Mouse (Mus musculus): ENCODE measurements around the gene Ccdc175. TPM values are rescaled to one million over a fixed set of nuclear protein-coding genes. Genes with fewer than 3 reads are reported as not detected.

Ccdc175 gene
- polyA plus RNA-seq (2016; fragmentation: Nextera tagmentation; extraction: Ambion mirVana): not detected in 2 replicates

DNA sequence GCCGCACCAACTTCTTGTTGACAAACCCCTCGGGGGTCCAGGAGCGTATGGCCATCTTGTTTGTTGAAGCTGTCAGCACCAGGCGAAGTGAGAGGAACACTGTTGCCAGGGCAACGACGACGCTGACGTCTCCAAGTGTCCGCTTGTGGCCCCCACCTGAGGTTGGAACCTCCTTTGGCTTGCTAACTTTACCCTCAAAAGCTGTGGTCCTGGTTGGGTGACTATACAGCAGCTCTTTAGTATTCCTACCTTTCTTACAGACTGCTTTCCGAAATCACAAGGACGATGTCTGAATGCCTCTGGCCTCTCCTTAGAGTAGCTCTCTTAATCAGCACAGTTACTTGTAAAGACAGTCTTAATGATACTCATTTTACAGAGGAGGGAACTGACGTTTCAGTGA lies at the start of gene Ccdc175:
Ccdc175 (minus strand) TSS at position 101 of the 400 bp plus-strand sequence.
- Histone ChIP-seq H3K9me3 (no peaks in the 10 kb centered on the region), H3K36me3 (no peaks in the 10 kb centered on the region), H3K4me1 (replicated peaks) (no peaks in the 10 kb centered on the region), H3K4me3 (replicated peaks) (no peak within 1 kb of the TSS), H3K9ac (replicated peaks) (no peak within 1 kb of the TSS), H3K27me3 (no peaks in the 10 kb centered on the region), H3K4me2 (no peak within 1 kb of the TSS), H3K27ac (no peak within 1 kb of the TSS)
- WGBS: 81% methylated on average over 12 of the region's 12 CpGs
- no peak for ATAC-seq (ENCODE audit: insufficient number of reproducible peaks, insufficient read depth, low FRiP score, low TSS enrichment, low read depth)

DNA sequence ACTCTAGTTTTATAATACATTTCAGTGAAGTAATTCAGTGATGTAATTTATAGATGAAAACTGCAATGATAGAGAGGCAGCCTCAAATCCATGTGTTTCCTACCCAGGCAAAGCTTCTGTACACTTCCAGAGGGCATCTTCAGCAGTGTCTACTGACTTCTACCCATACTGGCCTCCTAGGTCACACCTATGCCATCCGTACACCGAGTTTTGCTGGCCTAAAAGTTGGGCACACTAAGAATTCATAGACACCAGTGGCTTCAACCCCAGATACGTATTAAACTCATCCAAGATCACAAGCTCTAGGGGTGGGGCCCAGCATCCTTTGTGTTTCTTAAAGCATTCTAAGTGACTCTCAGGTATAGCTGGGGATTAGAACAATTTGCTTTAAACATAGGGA lies 49.3 kb upstream of the Ccdc175 start:
- H3K27ac ChIP-seq: no peak overlapping the region
- H3K4me1 ChIP-seq (replicated peaks): no peaks in the 10 kb centered on the region
- H3K4me3 ChIP-seq (replicated peaks): no peak overlapping the region
- H3K27me3 ChIP-seq: peaks cover 41% of the 10 kb centered on the region
- H3K9me3 ChIP-seq: no peaks in the 10 kb centered on the region
- no peaks in the 10 kb centered on the region for H3K36me3 ChIP-seq
- H3K4me2 ChIP-seq: no peak overlapping the region
- H3K9ac ChIP-seq (replicated peaks): no peak overlapping the region
- whole genome bisulfite sequencing: 87% methylated on average over 3 of the region's 3 CpGs
- no peak for ATAC-seq (ENCODE audit: insufficient number of reproducible peaks, insufficient read depth, low FRiP score, low TSS enrichment, low read depth)

GRCm38 (mm10) chr12:72232826-72233790 lies 48.3 kb upstream of the Ccdc175 start:
- H3K27me3 ChIP-seq: peaks cover 32% of the 10 kb centered on the region
- no peak overlapping the region for H3K4me2 ChIP-seq
- WGBS: 83% methylated on average over 19 of the region's 19 CpGs
- H3K4me1 ChIP-seq (replicated peaks): no peaks in the 10 kb centered on the region
- H3K9ac ChIP-seq (replicated peaks): no peak overlapping the region
- H3K36me3 ChIP-seq: no peaks in the 10 kb centered on the region
- H3K9me3 ChIP-seq: no peaks in the 10 kb centered on the region
- H3K27ac ChIP-seq: no peak overlapping the region
- no peak overlapping the region for H3K4me3 ChIP-seq (replicated peaks)
- ATAC-seq (ENCODE audit: insufficient number of reproducible peaks, insufficient read depth, low FRiP score, low TSS enrichment, low read depth): no peak

GRCm38 (mm10) chr12:72232176-72232575 lies 47.3 kb upstream of the Ccdc175 start:
- no peak for ATAC-seq (ENCODE audit: insufficient number of reproducible peaks, insufficient read depth, low FRiP score, low TSS enrichment, low read depth)
- no peaks in the 10 kb centered on the region for H3K36me3 ChIP-seq
- H3K27me3 ChIP-seq: peaks cover 22% of the 10 kb centered on the region
- H3K4me1 ChIP-seq (replicated peaks): no peaks in the 10 kb centered on the region
- H3K9me3 ChIP-seq: no peaks in the 10 kb centered on the region
- H3K27ac ChIP-seq: no peak overlapping the region
- H3K4me3 ChIP-seq (replicated peaks): no peak overlapping the region
- no peak overlapping the region for H3K9ac ChIP-seq (replicated peaks)
- whole genome bisulfite sequencing: 81% methylated on average over 3 of the region's 3 CpGs
- no peak overlapping the region for H3K4me2 ChIP-seq

- no peaks in the 10 kb centered on the region for H3K4me1 ChIP-seq (replicated peaks)
- 68% methylated on average over 8 of the region's 8 CpGs for WGBS
- no peaks in the 10 kb centered on the region for H3K9me3 ChIP-seq
- ATAC-seq (ENCODE audit: insufficient number of reproducible peaks, insufficient read depth, low FRiP score, low TSS enrichment, low read depth): no peak
- H3K9ac ChIP-seq (replicated peaks): no peak overlapping the region
- H3K27ac ChIP-seq: no peak overlapping the region
- no peaks in the 10 kb centered on the region for H3K36me3 ChIP-seq
- H3K4me3 ChIP-seq (replicated peaks): no peak overlapping the region
- no peak overlapping the region for H3K4me2 ChIP-seq
- H3K27me3 ChIP-seq: peaks cover 3% of the 10 kb centered on the region; the same call in 1 of the 2 replicates
Measured at GRCm38 (mm10) chr12:72229451-72230196, 44.8 kb upstream of the Ccdc175 start.

GRCm38 (mm10) chr12:72227731-72228130 lies 42.9 kb upstream of the Ccdc175 start:
- ATAC-seq (ENCODE audit: insufficient number of reproducible peaks, insufficient read depth, low FRiP score, low TSS enrichment, low read depth): no peak
- no peak overlapping the region for H3K27ac ChIP-seq
- no peaks in the 10 kb centered on the region for H3K9me3 ChIP-seq
- WGBS: 85% methylated on average over 6 of the region's 6 CpGs
- no peaks in the 10 kb centered on the region for H3K4me1 ChIP-seq (replicated peaks)
- H3K27me3 ChIP-seq: no peaks in the 10 kb centered on the region; the same call in 1 of the 2 replicates
- H3K36me3 ChIP-seq: no peaks in the 10 kb centered on the region
- no peak overlapping the region for H3K4me3 ChIP-seq (replicated peaks)
- no peak overlapping the region for H3K4me2 ChIP-seq
- no peak overlapping the region for H3K9ac ChIP-seq (replicated peaks)

DNA sequence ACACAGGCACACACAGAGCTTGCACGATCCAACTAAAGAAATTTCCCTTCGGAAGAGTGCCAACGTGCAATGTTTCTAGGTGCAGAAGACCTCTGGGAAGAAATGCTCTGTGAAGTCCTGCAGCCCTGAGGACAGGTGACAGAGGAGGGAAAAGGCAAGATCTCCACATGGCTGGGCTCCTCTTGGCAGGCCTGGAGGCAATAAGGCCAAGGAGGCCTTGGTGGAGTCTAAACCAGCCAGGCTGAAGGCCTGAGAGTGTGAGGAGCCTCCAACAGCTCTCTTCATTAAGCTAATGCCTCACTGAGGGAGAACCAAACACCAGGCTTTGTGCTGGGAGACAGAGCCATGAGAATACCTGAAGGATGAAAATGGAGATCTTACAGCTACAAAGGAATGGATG lies 40.5 kb upstream of the Ccdc175 start:
- 90% methylated on average over 3 of the region's 3 CpGs for WGBS
- Histone ChIP-seq H3K4me1 (replicated peaks) (no peaks in the 10 kb centered on the region), H3K4me2 (no peak overlapping the region), H3K27me3 (no peaks in the 10 kb centered on the region; the same call in 1 of the 2 replicates), H3K9me3 (no peaks in the 10 kb centered on the region), H3K36me3 (no peaks in the 10 kb centered on the region), H3K4me3 (replicated peaks) (no peak overlapping the region), H3K27ac (no peak overlapping the region), H3K9ac (replicated peaks) (no peak overlapping the region)
- ATAC-seq (ENCODE audit: insufficient number of reproducible peaks, insufficient read depth, low FRiP score, low TSS enrichment, low read depth): no peak

DNA sequence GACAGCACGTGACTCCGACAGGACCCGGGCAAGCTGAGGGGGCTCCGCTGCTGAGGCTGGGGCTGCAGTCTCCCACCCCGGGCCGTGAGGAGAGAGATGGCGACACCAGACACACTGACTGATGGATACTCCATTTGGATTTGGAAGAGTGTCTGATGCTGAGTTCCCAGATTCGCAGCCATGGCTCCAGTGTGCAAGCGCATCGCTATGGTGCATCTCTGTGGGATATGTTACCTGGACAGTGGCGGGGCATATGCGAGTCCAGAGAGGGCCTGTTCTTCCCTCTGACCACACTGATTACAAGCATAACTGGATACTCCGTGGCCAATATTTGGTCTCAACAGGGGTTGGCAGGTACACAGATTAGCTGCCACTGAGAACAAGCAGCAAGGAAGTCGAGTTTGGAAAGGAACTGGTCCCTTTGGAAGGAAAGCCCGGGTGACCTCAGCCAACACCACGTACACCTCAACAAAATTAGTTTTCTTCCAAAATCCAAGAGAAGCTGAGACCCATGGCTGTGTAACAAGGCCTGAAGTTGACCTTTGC lies 38.8 kb upstream of the Ccdc175 start:
- Histone ChIP-seq H3K27me3 (no peaks in the 10 kb centered on the region; the same call in 1 of the 2 replicates), H3K4me3 (replicated peaks) (no peak overlapping the region), H3K4me2 (no peak overlapping the region), H3K4me1 (replicated peaks) (peaks cover 6% of the 10 kb centered on the region), H3K36me3 (no peaks in the 10 kb centered on the region), H3K9ac (replicated peaks) (no peak overlapping the region), H3K9me3 (no peaks in the 10 kb centered on the region), H3K27ac (no peak overlapping the region)
- 95% methylated on average over 16 of the region's 16 CpGs for WGBS
- no peak for ATAC-seq (ENCODE audit: insufficient number of reproducible peaks, insufficient read depth, low FRiP score, low TSS enrichment, low read depth)

DNA sequence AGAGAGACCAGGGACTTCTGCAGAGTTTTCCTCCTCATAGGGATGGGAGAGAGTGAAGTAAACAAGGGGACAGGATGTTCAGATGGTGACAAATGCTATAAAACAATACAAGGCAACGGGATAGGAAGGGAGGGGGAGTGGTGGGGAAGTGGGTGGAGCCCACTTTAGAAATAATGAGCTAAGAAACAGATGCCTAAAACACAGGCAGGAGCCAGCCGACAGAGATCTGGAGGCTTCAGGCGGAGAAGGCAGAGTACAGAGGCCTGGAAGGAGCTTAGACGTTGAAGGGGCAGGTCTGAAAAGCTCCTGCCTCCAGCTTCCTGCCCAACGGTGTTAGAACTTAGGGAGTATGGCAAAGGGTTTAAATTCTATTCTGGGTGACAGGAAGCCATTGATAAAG lies 28.7 kb upstream of the Ccdc175 start:
- Histone ChIP-seq H3K36me3 (no peaks in the 10 kb centered on the region), H3K4me1 (replicated peaks) (no peaks in the 10 kb centered on the region), H3K4me2 (no peak overlapping the region), H3K27ac (no peak overlapping the region), H3K4me3 (replicated peaks) (no peak overlapping the region), H3K27me3 (no peaks in the 10 kb centered on the region), H3K9ac (replicated peaks) (no peak overlapping the region), H3K9me3 (no peaks in the 10 kb centered on the region)
- no peak for ATAC-seq (ENCODE audit: insufficient number of reproducible peaks, insufficient read depth, low FRiP score, low TSS enrichment, low read depth)
- 28% methylated on average over 5 of the region's 5 CpGs for WGBS

- 85% methylated on average over 3 of the region's 3 CpGs for WGBS
- no peaks in the 10 kb centered on the region for H3K9me3 ChIP-seq
- H3K9ac ChIP-seq (replicated peaks): no peak overlapping the region
- no peaks in the 10 kb centered on the region for H3K27me3 ChIP-seq
- H3K4me2 ChIP-seq: no peak overlapping the region
- H3K4me1 ChIP-seq (replicated peaks): peaks cover 6% of the 10 kb centered on the region
- no peak for ATAC-seq (ENCODE audit: insufficient number of reproducible peaks, insufficient read depth, low FRiP score, low TSS enrichment, low read depth)
- no peaks in the 10 kb centered on the region for H3K36me3 ChIP-seq
- H3K27ac ChIP-seq: no peak overlapping the region
- H3K4me3 ChIP-seq (replicated peaks): no peak overlapping the region
Measured at GRCm38 (mm10) chr12:72200828-72201227, 16.0 kb upstream of the Ccdc175 start.

GRCm38 (mm10) chr12:72197925-72198486 lies 13.2 kb upstream of the Ccdc175 start:
- H3K4me3 ChIP-seq (replicated peaks): no peak overlapping the region
- H3K36me3 ChIP-seq: no peaks in the 10 kb centered on the region
- H3K9ac ChIP-seq (replicated peaks): no peak overlapping the region
- WGBS: 53% methylated on average over 18 of the region's 18 CpGs
- H3K27ac ChIP-seq: no peak overlapping the region
- no peak overlapping the region for H3K4me2 ChIP-seq
- peaks cover 6% of the 10 kb centered on the region for H3K4me1 ChIP-seq (replicated peaks)
- no peak for ATAC-seq (ENCODE audit: insufficient number of reproducible peaks, insufficient read depth, low FRiP score, low TSS enrichment, low read depth)
- no peaks in the 10 kb centered on the region for H3K27me3 ChIP-seq
- H3K9me3 ChIP-seq: no peaks in the 10 kb centered on the region

All from limb, embryonic 12.5 days (tissue).